Mouse (Mus musculus) erythroblast, embryonic 14.5 days (primary cell): ENCODE measurements around the gene Dars2. TPM values are rescaled to one million over a fixed set of nuclear protein-coding genes. Genes with fewer than 3 reads are reported as not detected.

Source experiments
- H3K27me3 ChIP-seq: 2 replicates; pipeline ENCODE4 v1.6.1; 2012; ENCODE audit warnings: inconsistent platforms; ENCODE audit not compliant: control insufficient read depth
- H3K36me3 ChIP-seq: 2 replicates; pipeline ENCODE4 v1.6.1; 2012; ENCODE audit warnings: mild to moderate bottlenecking, inconsistent platforms; ENCODE audit not compliant: control insufficient read depth
- H3K4me1 ChIP-seq: 2 replicates; pipeline ENCODE4 v1.6.1; 2012; ENCODE audit warnings: inconsistent platforms; ENCODE audit not compliant: control insufficient read depth
- H3K4me3 ChIP-seq: replicated peaks from 2 replicates; pipeline ENCODE3; 2012; ENCODE audit warnings: moderate library complexity, mild to moderate bottlenecking, inconsistent platforms
- H3K9me3 ChIP-seq: 2 replicates; pipeline ENCODE4 v1.6.1; 2012; ENCODE audit warnings: low read length, inconsistent platforms, mixed read lengths; ENCODE audit not compliant: control insufficient read depth
- GATA1 ChIP-seq: IDR thresholded peaks from 2 replicates; pipeline ENCODE4 v1.6.1; 2012; ENCODE audit warnings: low read length, inconsistent platforms, mixed read lengths
- TAL1 ChIP-seq: IDR thresholded peaks from 3 replicates; pipeline ENCODE4 v1.6.1; 2012; ENCODE audit warnings: low read length, inconsistent platforms, mixed read lengths
- polyA plus RNA-seq: library from polyadenylated mRNA; stranded (reverse); fragments of >175 nt; gene quantifications from 2 replicates; pipeline ENCODE4 v1.2.3, GENCODE M21; 2012

The Dars2 gene
- polyA plus RNA-seq, 1 experiment = 0.21 TPM

DNA sequence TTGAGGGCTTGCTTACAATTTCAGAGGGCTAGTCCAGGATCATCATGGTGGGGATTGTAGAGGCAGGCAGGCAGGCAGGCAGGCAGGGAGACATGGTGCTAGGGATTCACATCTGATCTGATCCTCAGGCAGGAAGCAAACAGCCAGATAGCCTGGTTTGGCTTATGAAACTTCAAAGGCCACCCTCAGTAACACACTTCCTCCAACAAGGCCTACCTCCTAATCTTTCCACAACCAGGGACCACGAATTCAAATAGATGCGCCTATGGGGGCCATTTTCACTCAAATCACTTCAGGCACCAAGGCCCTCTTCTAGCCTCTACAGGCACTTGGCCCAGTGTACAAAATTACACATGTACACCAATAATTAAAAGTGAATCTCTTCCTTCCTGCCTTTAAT lies 43.3 kb downstream of the Dars2 start:
- H3K27me3 ChIP-seq = no peaks in the 10 kb centered on the region
- H3K9me3 ChIP-seq = no peaks in the 10 kb centered on the region
- TF ChIP-seq TAL1 (no peak), GATA1 (no peak)
- H3K4me3 ChIP-seq = no peak overlapping the region
- peaks cover 16% of the 10 kb centered on the region for H3K36me3 ChIP-seq
- H3K4me1 ChIP-seq = peaks cover 9% of the 10 kb centered on the region

DNA sequence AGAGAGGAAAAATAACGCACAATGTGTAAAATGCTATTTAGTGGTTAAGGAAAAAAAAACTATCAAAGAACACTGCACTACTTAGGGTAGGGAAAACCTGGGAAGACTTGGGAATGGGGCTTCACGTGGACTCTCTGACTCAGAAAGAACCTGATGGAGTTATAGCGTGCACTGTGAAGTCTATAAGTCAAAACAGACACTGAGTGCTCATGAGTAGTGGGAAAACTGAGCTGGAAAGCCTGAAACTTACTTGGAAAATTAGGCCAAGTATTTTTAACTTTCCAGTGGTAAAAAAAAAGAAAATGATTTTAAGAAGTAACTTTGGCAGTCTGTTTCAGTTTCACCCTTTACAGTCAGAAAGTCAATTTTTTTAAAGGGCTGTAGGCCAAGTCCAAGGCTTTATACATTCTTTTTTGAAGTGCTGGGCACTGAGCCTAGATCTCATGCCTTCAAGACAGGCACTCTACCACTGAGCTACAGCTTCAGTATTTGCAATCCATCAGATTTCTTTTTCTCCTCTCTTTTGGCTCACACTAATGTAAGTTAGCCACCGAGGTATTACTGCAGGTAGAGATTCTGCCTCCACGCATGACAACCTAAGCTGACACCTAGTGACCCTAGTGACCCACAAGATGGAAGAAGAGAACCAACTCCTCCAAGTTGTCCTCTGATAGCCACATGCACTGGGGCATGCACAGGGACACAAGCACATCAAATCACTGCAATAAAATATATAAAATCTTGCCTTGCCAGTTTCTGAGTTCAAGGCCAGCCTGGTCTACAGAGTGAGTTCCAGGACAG lies 44.8 kb downstream of the Dars2 start:
- Histone ChIP-seq H3K4me1 (peaks cover 3% of the 10 kb centered on the region), H3K4me3 (no peak overlapping the region), H3K36me3 (peaks cover 5% of the 10 kb centered on the region; the same call in 1 of the 2 replicates), H3K27me3 (no peaks in the 10 kb centered on the region), H3K9me3 (no peaks in the 10 kb centered on the region)
- TF ChIP-seq TAL1 (no peak), GATA1 (no peak)

DNA sequence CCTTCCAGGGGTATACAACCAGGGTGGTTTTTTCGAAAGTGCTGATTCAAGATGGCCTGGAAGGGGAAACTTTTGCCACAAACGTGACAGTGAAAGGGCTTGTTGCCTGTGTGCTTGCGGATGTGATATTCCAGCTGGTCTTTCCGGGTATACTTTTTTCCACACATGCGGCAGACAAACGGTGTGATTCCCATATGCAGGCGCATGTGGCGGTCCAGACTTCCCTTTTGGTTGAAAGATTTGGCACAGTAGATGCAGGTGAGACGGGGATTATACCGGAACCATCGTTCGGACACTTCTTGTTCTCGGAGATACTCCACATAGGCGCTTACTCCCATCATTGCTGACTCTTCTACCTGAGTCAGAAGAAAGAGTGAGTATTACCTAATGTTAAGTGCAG lies 50.4 kb downstream of the Dars2 start:
- Histone ChIP-seq H3K4me1 (no peaks in the 10 kb centered on the region), H3K27me3 (no peaks in the 10 kb centered on the region), H3K36me3 (peaks cover 13% of the 10 kb centered on the region), H3K4me3 (no peak overlapping the region), H3K9me3 (no peaks in the 10 kb centered on the region)
- TF ChIP-seq GATA1 = no peak
- no peak for TF ChIP-seq TAL1

DNA sequence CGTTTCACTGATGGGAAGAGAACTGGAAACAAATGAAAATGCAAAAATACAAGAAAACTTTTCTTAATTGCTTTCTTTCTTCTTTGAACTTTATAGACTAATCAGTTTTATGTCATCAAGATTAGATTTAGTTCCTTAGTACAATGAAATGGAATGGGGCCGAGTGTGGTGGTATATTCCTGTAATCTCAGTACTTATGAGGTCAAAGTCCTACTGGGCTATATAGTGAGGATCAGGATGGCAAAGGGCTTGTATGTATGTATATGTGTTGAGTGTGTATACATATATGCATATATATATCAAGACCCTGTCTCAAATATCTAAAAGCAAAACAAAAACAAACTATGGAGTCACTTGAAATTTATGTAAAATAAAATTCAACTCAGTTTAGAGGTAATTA lies 54.1 kb downstream of the Dars2 start:
- no peaks in the 10 kb centered on the region for H3K9me3 ChIP-seq
- TF ChIP-seq GATA1 (no peak), TAL1 (no peak)
- H3K4me1 ChIP-seq = no peaks in the 10 kb centered on the region
- H3K27me3 ChIP-seq = no peaks in the 10 kb centered on the region
- no peak overlapping the region for H3K4me3 ChIP-seq
- peaks cover 15% of the 10 kb centered on the region for H3K36me3 ChIP-seq

DNA sequence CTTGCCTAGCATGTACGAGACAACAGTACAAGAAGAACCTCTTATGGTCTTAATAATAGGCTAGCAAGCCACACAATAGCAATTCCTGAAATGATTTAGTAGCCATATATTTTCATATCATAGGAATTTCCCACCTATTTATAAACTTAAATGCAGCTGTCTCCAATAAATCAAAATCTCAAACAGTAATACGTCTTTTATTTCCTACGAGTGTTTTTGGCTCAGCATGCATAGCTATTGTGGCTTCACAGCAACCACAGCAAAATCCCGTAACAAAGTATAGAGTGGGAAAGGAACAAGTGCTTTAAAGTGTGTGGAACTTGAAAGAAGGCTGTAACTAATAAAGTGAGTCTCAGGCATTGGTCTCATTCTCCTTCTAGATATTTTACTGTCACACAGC lies 60.0 kb downstream of the Dars2 start:
- no peaks in the 10 kb centered on the region for H3K9me3 ChIP-seq
- TF ChIP-seq GATA1 = no peak
- no peak for TF ChIP-seq TAL1
- H3K27me3 ChIP-seq = no peaks in the 10 kb centered on the region

DNA sequence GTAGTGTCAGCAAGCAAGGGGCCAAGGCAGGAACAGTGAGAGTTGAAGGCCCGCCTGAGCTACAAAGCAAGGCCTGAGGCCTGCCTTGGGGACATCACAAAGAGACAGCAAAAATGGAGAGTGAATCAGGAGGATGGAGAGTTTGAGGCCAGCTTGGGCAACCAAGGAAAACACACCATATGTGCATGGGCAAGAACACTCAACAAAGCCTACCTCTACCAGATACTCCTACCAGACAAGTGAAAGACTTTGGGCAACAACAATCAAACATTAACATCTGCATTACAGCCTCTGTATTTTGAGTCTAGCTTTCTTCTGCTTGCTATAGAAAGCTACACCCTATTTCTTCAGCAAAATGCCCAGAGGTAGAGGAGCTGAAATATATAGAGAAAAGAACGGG lies 62.4 kb downstream of the Dars2 start:
- no peaks in the 10 kb centered on the region for H3K27me3 ChIP-seq
- peaks cover 12% of the 10 kb centered on the region for H3K36me3 ChIP-seq
- no peak overlapping the region for H3K4me3 ChIP-seq
- no peaks in the 10 kb centered on the region for H3K9me3 ChIP-seq
- H3K4me1 ChIP-seq = no peaks in the 10 kb centered on the region
- no peak for TF ChIP-seq GATA1
- no peak for TF ChIP-seq TAL1

More for the DNA sequence above, 60.0 kb downstream of the Dars2 start:
- Histone ChIP-seq H3K36me3 (peaks cover 6% of the 10 kb centered on the region), H3K4me1 (no peaks in the 10 kb centered on the region), H3K4me3 (no peak overlapping the region)

DNA sequence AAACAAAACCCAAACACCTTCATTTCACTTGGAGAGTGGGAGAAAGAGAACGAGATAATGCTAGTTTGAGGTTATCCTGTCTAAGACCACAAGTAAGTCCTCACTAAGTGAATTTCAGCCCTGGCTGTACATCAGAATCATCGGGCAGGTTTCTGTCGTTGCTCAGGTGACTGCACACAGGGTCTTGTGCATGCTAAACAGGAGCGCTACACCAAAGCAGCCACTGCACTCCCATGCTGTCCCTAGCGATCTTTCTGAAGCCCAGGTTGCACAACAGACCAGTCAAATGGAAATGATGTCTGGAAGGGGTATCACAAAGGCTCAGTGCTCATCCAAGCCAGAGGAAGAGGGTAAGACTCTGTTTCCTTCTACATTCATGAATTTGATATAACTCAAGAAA lies 64.0 kb downstream of the Dars2 start:
- H3K4me1 ChIP-seq = no peaks in the 10 kb centered on the region
- H3K9me3 ChIP-seq = no peaks in the 10 kb centered on the region
- H3K36me3 ChIP-seq = peaks cover 10% of the 10 kb centered on the region; the same call in 1 of the 2 replicates
- TF ChIP-seq GATA1 (no peak), TAL1 (no peak)
- H3K27me3 ChIP-seq = no peaks in the 10 kb centered on the region
- no peak overlapping the region for H3K4me3 ChIP-seq

DNA sequence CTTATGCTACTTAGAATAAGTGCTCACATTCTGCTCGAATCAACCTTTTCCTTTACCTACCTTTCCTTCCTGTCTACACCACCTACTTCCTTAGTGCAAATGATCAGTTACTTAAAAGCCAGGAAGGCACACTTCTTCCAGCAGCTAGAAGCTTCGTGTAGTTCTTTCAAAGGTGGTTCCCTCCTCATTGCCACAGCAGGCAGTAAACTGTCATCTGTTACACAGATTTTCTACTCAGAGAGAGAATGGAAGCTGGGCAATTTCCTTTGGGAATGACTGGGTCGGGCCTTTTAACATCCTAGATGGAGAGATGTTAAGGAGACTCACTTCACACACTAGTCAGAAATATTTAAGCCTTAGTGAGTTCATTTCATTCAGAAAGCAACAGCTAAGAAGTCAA lies 64.9 kb downstream of the Dars2 start:
- Histone ChIP-seq H3K4me1 (no peaks in the 10 kb centered on the region), H3K36me3 (peaks cover 10% of the 10 kb centered on the region; the same call in 1 of the 2 replicates), H3K27me3 (no peaks in the 10 kb centered on the region), H3K9me3 (no peaks in the 10 kb centered on the region), H3K4me3 (no peak overlapping the region)
- no peak for TF ChIP-seq TAL1
- TF ChIP-seq GATA1 = no peak

DNA sequence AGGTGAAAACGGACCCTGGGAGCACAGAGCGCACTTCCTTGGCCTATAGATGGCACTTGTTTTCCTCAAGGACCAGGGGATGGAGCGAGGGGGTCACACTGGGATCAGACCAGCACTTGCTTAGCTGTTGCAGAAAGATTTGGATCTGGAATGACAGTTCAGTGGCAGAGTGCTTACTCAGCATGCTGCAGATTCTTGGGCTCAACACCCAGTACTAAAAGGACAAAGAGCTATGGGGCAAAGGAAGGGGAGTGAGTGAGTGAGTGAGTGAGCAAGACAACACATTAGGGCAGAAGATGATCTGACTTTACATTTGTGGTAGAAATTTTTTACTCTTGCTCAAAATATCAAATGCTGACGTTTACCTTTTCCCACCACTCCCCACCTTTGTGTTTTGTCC lies 65.5 kb downstream of the Dars2 start:
- TF ChIP-seq GATA1 (no peak), TAL1 (no peak)
- Histone ChIP-seq H3K4me1 (no peaks in the 10 kb centered on the region), H3K9me3 (no peaks in the 10 kb centered on the region)

More for the DNA sequence above, 65.5 kb downstream of the Dars2 start:
- Histone ChIP-seq H3K36me3 (peaks cover 10% of the 10 kb centered on the region; the same call in 1 of the 2 replicates), H3K27me3 (no peaks in the 10 kb centered on the region), H3K4me3 (no peak overlapping the region)
